Mouse (Mus musculus): ENCODE data around the gene Foxp4.
A peak's percentile ranks its signal among the peaks of the same experiment; 100 is the strongest.

The Foxp4 gene

DNA sequence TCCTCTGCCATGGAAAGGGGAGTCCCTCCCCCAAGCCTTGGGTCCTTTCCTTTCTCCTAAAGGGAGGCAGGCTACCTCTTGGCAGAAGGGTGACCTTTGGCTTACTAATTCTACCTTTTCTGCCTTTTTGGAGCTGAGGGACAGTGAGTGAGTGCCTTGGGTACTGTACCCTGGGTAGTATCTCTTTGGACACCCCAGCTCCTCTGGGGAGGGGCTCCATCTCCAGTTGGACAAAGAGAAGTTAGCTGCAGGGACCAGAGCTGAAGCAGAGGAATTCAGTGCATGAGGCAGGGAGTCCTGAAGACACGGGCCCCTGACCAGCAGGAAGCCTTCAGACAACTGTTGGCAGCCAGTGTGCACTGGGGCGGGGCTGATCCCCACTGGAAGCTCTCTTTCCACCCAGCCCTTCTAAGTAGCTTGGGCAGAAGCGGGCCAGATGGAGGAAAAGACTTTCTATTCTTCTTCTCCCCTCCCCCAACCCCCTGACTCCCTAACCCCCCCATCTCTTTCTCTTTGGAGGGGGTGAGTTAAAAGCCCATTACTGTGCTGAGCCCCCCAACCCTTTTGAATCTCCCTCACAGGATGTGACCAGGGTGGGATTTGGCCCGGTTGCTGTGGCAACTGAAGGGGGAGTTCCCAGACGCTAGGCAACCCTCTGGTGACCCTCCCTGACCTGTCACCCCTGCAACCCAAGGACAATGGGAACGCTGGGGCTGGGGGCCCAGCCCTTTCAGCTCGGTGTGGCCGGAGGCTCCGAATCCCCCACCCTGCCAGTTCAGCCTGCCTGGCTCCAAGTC is 26.3 kb downstream of the Foxp4 start:
- DNase-seq (ENCODE audit: extremely low spot score, low spot score), result peak; percentile 87

GRCm38 (mm10) chr17:47889727-47890126 is 34.7 kb downstream of the Foxp4 start:
- no peak for DNase-seq (ENCODE audit: extremely low spot score, low spot score)

DNA sequence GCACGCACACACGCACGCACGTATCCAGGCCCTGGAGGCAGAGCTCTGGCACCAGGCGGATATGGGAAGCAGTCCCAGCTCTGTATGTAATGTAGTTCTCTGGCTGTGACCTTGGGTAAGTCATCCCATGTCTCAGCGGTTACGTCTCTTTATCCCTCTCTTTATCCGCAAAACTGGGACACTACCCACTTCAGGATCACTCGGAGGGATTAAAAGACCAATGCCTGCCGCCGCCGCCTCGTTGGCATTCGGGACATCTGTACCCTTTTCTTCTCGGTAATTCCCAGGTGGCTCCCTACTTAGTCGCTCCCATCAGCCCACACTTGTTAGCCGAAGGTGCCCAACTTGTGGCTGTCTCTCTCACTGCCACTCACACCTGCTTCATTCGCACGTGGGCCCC is 35.2 kb downstream of the Foxp4 start:
- DNase-seq (ENCODE audit: extremely low spot score, low spot score), result no peak

DNA sequence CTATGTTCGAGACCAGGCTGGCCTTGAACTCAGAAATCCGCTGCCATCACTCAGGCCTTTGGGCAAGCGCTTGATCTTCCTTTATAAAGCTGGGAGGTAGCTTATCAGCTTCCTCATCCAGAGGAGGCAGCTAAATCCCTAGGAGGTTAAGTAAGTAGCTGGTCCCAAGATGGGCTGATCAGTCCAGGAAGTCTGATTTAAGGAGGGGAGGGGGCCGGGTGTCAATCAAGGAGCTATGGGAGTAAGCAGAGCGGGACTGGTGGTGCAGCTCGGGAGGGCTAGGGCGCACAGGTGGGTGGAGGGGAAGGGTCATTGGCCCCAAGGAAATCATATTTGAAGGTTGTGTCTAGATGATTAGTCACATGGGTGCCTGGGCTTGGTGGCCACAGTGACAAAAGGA is 35.8 kb downstream of the Foxp4 start:
- DNase-seq (ENCODE audit: extremely low spot score, low spot score), result no peak

DNA sequence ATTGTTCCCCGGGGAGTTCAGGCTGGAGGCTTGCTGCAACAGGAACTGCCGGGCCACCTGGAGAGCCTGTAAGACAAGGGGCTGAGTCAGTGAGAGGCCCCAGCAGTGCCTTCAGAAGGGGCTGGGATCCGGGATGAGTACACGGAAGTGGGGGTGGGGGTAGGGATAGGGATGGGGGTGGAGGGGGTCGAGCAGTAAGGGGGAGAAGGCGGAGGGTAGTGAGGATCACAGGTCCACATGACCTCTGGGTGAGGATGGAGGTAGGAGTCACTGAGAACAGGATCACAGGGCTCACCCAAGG is 36.3 kb downstream of the Foxp4 start:
- DNase-seq (ENCODE audit: extremely low spot score, low spot score), result no peak

GRCm38 (mm10) chr17:47887381-47888154 is 36.9 kb downstream of the Foxp4 start:
- peak; percentile 81 for DNase-seq (ENCODE audit: extremely low spot score, low spot score)

- no peak for DNase-seq (ENCODE audit: extremely low spot score, low spot score)
These were observed 41.3 kb downstream of the Foxp4 start for GRCm38 (mm10) chr17:47883099-47883498.

- DNase-seq (ENCODE audit: extremely low spot score, low spot score), result no peak
These were observed 43.1 kb downstream of the Foxp4 start for GRCm38 (mm10) chr17:47881330-47881729.

DNA sequence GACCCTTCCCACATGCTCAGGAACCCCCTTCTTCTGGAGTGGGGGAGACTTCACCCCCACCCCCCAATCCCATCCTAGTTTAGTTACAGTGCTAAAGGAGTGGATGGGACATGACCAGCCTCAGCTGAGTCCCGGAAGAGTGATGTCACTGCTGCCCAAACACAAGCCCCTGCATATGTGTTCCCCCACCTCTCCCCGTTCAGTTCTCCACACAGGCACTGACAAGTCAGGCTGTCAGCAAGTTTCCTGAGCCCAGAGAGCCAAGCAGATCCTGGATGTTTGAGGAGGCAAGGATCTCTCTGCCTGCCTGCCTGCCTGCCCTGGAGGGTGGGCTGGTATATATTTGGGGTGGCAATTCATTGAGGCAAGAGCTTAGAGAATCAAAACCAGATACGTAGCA is 45.2 kb downstream of the Foxp4 start:
- peak; percentile 49 for DNase-seq (ENCODE audit: extremely low spot score, low spot score)

GRCm38 (mm10) chr17:47878378-47879089 is 45.9 kb downstream of the Foxp4 start:
- DNase-seq (ENCODE audit: extremely low spot score, low spot score), result peak; percentile 58

GRCm38 (mm10) chr17:47877715-47878377 is 46.6 kb downstream of the Foxp4 start:
- DNase-seq (ENCODE audit: extremely low spot score, low spot score), result peak; percentile 56

DNA sequence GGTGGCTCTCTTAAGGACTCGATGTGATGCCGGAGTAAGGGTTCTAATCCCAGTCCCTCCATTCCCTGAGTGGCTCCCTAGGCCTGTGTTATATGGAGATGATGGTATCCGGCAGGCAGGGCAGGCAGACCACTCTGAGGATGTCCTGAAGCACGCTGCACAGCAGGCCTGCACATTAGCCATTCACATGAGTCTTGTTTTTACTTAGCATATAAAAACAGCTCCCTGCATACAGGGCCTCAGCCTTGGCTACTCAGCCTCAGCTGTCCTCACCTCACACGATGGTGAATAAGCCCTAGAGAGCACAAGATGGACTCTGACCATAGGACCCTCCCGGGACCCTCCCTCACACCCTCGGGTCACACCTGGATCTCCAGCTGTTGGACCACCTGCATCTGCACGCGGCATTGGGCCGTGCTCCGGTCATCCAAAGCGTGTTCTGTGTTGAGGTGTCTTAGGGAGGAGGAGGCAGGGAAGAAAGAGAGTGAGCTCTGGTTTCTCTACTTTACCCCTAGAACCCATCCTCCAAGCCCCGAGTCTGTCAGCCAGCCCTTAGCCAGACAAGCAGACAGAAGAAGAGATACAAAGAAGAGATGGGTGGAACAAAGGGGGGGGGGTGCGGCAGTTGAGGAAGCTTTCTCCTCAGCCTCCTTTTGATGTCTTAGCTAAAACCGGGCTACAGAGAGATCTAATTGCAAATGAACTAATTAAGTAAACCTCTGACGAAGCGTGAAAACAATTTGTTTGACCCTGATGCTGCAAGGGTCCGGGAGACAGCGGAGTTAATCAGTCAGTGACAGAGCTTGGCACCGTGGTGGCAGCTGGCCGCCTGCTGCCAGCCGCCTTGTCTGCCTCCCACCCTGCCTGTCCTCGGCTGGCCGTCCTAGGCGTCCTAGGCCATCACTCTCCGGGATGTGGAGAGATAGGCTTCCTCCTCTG is 47.4 kb downstream of the Foxp4 start:
- DNase-seq (ENCODE audit: extremely low spot score, low spot score), result no peak

DNA sequence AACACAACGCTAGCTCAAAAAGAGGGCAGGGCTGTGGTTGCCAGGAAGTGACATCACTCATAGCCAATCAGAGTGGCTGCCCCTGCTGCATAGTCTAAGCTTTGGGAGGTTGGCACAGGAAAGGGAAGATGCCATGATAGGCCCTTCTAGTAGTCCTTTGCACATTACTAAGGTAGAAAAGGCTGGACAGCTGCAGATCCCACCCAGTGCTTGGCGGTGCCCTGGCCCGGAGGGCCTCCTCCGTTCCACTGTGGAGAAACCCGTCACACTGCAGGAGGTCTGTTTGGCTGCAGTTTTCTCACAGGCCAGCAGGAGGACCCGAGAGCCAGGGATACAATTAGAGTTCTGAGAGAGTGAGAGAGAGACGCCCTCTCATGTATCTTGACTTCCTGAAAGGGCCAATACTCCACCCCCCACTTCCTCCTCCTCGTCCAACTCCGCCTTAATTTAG is 51.1 kb downstream of the Foxp4 start:
- peak; percentile 86 for DNase-seq (ENCODE audit: extremely low spot score, low spot score)

DNA sequence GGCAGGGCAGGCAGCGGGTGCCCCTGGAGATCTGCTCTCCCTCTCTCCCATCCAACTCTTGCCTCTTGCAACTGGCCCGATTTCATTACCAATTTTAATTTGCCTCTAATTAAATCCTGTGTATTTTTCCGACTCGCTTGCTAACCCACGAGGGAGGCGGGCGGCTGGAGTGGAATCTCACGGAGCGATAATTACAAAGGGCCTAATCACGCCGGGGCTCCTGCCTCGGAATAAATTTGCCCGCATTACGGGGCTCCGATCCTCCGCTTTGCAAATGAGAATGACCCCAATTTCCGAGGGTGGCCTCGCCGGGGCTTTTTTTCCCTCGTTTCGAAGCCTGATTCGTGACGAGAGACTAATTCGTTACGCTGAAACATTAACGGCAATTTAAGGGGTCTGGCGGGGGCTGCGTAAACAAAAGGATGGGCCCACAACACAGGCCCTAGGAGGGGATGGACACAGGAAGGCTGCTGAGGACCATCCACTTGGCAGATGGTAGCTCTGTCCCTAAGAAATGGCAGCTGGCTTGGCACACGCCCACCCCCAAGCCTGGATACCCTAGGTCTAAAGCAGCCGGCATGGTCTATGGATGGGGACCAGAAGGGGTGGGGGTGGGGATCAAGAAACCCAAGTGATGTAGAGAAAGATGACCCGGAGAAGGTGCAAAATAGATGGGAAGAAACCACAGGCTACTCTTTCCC is 52.0 kb downstream of the Foxp4 start:
- DNase-seq (ENCODE audit: extremely low spot score, low spot score), result no peak

DNA sequence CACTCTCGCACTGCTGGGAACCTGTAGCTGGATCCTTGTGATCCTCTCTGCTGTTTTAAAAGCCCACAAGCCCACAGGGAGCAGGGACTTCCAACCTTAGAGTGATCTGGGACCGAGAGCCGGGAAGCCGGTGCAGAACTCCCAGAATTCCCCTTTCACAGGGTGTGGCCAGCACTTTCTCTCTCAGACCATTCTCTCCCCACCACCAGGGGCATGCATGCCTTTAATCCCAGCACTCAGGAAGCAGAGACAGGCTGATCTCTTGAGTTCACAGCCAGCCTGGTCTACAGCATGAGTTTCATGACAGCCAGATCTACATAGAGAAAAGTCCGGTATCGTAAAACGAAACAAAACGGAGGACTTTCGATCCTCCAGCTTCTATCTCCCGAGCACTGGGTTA is 54.6 kb downstream of the Foxp4 start:
- no peak for DNase-seq (ENCODE audit: extremely low spot score, low spot score)

- no peak for DNase-seq (ENCODE audit: extremely low spot score, low spot score)
These were observed 58.4 kb downstream of the Foxp4 start for GRCm38 (mm10) chr17:47866037-47866436.

GRCm38 (mm10) chr17:47864496-47864895 is 59.9 kb downstream of the Foxp4 start:
- DNase-seq (ENCODE audit: extremely low spot score, low spot score), result peak; percentile 95

DNA sequence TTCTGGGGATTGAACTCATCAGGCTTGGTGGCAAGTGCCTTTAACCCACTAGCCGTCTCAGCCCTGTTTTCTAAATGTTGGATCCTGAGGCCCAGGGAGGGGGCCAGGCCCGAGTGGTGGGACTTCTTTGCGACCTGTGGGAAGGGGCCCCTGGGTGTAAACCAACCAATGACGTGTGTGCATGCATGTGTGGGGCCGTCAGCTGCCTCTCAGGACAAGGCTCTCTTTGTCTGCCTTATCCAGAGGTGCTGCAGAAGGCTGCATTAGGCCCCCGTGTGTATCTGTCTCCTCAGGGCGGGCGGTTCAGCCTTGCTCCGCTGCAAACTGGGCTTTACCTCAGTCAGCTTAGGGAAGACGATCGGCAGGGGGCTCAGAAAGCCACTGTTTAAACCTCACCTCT is 61.0 kb downstream of the Foxp4 start:
- DNase-seq (ENCODE audit: extremely low spot score, low spot score), result no peak

DNA sequence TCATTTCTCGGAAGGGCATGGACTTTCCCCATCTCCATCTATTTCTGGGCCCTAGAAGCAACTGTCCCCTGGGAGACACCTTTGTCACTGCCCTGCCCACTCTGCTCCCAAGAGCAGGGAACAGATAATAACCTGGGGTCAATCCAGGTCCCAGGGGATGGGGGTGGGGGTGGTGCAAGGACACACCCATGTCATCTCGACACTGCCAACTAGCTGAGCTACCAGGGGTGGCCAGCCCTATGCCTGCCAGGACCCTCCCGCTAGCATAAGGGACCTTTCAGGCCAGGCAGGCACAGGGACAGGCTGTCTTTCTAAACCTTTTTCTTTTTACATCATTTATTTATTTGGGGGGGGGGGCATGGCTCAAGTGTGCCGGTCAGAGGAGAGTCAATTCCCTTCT is 61.4 kb downstream of the Foxp4 start:
- DNase-seq (ENCODE audit: extremely low spot score, low spot score), result no peak

GRCm38 (mm10) chr17:47855544-47855943 is 68.9 kb downstream of the Foxp4 start:
- no peak for DNase-seq (ENCODE audit: extremely low spot score, low spot score)
